Mouse (Mus musculus) myocyte (in vitro differentiated cells): Measurements from ENCODE around the gene Podnl1. TPM values are rescaled to one million over a fixed set of nuclear protein-coding genes. Genes with fewer than 3 reads are reported as not detected.

ENCODE experiments used
- H3K27me3 ChIP-seq: one replicate; pipeline ENCODE4 v1.6.1; 2011; ENCODE audit not compliant: control insufficient read depth, insufficient read depth, insufficient read length
- H3K36me3 ChIP-seq: one replicate; pipeline ENCODE4 v1.6.1; 2011; ENCODE audit not compliant: control insufficient read depth, insufficient read depth
- H3K4me2 ChIP-seq: one replicate; pipeline ENCODE4 v1.6.1; 2011; ENCODE audit warnings: low read depth, control low read depth
- H3K4me3 ChIP-seq: one replicate; pipeline ENCODE4 v1.5.1; 2011; ENCODE audit warnings: mild to moderate bottlenecking, control low read depth, moderate library complexity
- H3K79me2 ChIP-seq: one replicate; pipeline ENCODE4 v1.6.1; 2011; ENCODE audit not compliant: control insufficient read depth, insufficient read depth
- H3ac ChIP-seq: one replicate; pipeline ENCODE4 v1.6.1; 2011; ENCODE audit not compliant: control insufficient read depth, insufficient read length
- CEBPB ChIP-seq: IDR thresholded peaks from 2 replicates; pipeline ENCODE4 v1.6.1; 2011; ENCODE audit warnings: mild to moderate bottlenecking, moderate library complexity; ENCODE audit not compliant: poor library complexity, insufficient read depth, severe bottlenecking
- E2F4 ChIP-seq: IDR thresholded peaks from one replicate; pipeline ENCODE4 v1.6.1; 2011; ENCODE audit warnings: mild to moderate bottlenecking, control low read depth, moderate library complexity; ENCODE audit not compliant: insufficient read depth
- MAX ChIP-seq: IDR thresholded peaks from one replicate; pipeline ENCODE4 v1.6.1; 2011; ENCODE audit warnings: low read depth, mild to moderate bottlenecking, control low read depth
- MYOD1 ChIP-seq, 3 experiments: IDR thresholded peaks; one replicate each; pipeline ENCODE4 v1.6.1; 2011; ENCODE audit warnings: control low read depth in 2 of 3, low read depth in 2 of 3, mild to moderate bottlenecking in 2 of 3, moderate library complexity in 1 of 3; ENCODE audit not compliant: insufficient read length in 2 of 3, control insufficient read depth in 1 of 3
- MYOG ChIP-seq, 3 experiments: IDR thresholded peaks; one replicate each; pipeline ENCODE4 v1.6.1; 2011; ENCODE audit warnings: control low read depth in 2 of 3, low read depth in 2 of 3, mild to moderate bottlenecking in 2 of 3; ENCODE audit not compliant: insufficient read length in 2 of 3, control insufficient read depth in 1 of 3, insufficient read depth in 1 of 3
- POLR2A ChIP-seq: IDR thresholded peaks from one replicate; pipeline ENCODE4 v1.6.1; 2011; ENCODE audit warnings: low read depth, mild to moderate bottlenecking, control low read depth, moderate library complexity; ENCODE audit not compliant: insufficient read length
- POLR2AphosphoS2 ChIP-seq: IDR thresholded peaks from one replicate; pipeline ENCODE4 v1.6.1; 2011; ENCODE audit warnings: low read depth, control low read depth; ENCODE audit not compliant: insufficient read length
- REST ChIP-seq: IDR thresholded peaks from one replicate; pipeline ENCODE4 v1.6.1; 2011; ENCODE audit warnings: mild to moderate bottlenecking, control low read depth, moderate library complexity; ENCODE audit not compliant: insufficient read depth, insufficient read length
- SRF ChIP-seq: IDR thresholded peaks from one replicate; pipeline ENCODE4 v1.6.1; 2011; ENCODE audit warnings: low read depth; ENCODE audit not compliant: control insufficient read depth, insufficient read length
- TCF12 ChIP-seq: IDR thresholded peaks from one replicate; pipeline ENCODE4 v1.6.1; 2011; ENCODE audit warnings: mild to moderate bottlenecking, control low read depth; ENCODE audit not compliant: poor library complexity, insufficient read depth, severe bottlenecking
- TCF3 ChIP-seq: IDR thresholded peaks from one replicate; pipeline ENCODE4 v1.6.1; 2011; ENCODE audit warnings: low read depth, control low read depth; ENCODE audit not compliant: insufficient read length
- USF1 ChIP-seq: IDR thresholded peaks from one replicate; pipeline ENCODE4 v1.6.1; 2011; ENCODE audit warnings: low read depth, mild to moderate bottlenecking, control low read depth, moderate library complexity
- polyA plus RNA-seq: library from polyadenylated mRNA; unstranded; fragments of >200 nt; fragmentation: generic; extraction: Trizol; gene quantifications from one replicate; pipeline ENCODE4 v1.2.1, GENCODE M21; 2012; ENCODE audit warnings: missing spikeins

Podnl1 gene
- polyA plus RNA-seq, 1 experiment: 9.3 TPM

- H3K4me3 ChIP-seq: no peak overlapping the region
- no peaks in the 10 kb centered on the region for H3K27me3 ChIP-seq
- H3K4me2 ChIP-seq: no peak overlapping the region
- H3K79me2 ChIP-seq: no peaks in the 10 kb centered on the region
- peaks cover 13% of the 10 kb centered on the region for H3K36me3 ChIP-seq
- H3ac ChIP-seq: no peak overlapping the region
- TF ChIP-seq TCF3: no peak
- TF ChIP-seq SRF: no peak
- no peak for TF ChIP-seq MYOG (IDR thresholded peaks at IDR 0.05; ENCODE audit: control insufficient read depth in 1 of 3, insufficient read depth in 1 of 3, insufficient read length in 2 of 3, low read depth in 2 of 3)
- TF ChIP-seq USF1: no peak
- no peak for TF ChIP-seq POLR2A
- TF ChIP-seq MAX: no peak
- TF ChIP-seq TCF12: no peak
- no peak for TF ChIP-seq CEBPB
- no peak for TF ChIP-seq E2F4
Measured at GRCm38 (mm10) chr8:84084341-84085115, 41.3 kb upstream of the Podnl1 start.

GRCm38 (mm10) chr8:84087156-84087555 lies 38.6 kb upstream of the Podnl1 start:
- Histone ChIP-seq H3K4me3 (no peak overlapping the region), H3K79me2 (no peaks in the 10 kb centered on the region), H3K4me2 (no peak overlapping the region), H3ac (no peak overlapping the region), H3K36me3 (peaks cover 9% of the 10 kb centered on the region), H3K27me3 (no peaks in the 10 kb centered on the region)
- no peak for TF ChIP-seq MYOG (IDR thresholded peaks at IDR 0.05; ENCODE audit: control insufficient read depth in 1 of 3, insufficient read depth in 1 of 3, insufficient read length in 2 of 3, low read depth in 2 of 3)
- no peak for TF ChIP-seq REST
- TF ChIP-seq SRF: no peak
- TF ChIP-seq USF1: no peak
- no peak for TF ChIP-seq MYOD1 (IDR thresholded peaks at IDR 0.05; ENCODE audit: control insufficient read depth in 1 of 3, insufficient read length in 2 of 3, low read depth in 2 of 3)
- no peak for TF ChIP-seq POLR2AphosphoS2
- no peak for TF ChIP-seq TCF3
- TF ChIP-seq CEBPB: no peak
- no peak for TF ChIP-seq POLR2A

- Histone ChIP-seq H3K79me2 (no peaks in the 10 kb centered on the region), H3K36me3 (peaks cover 9% of the 10 kb centered on the region), H3K4me2 (no peak overlapping the region), H3K4me3 (no peak overlapping the region), H3ac (no peak overlapping the region), H3K27me3 (no peaks in the 10 kb centered on the region)
- no peak for TF ChIP-seq POLR2AphosphoS2
- no peak for TF ChIP-seq USF1
- TF ChIP-seq TCF12: no peak
- no peak for TF ChIP-seq REST
- no peak for TF ChIP-seq MYOG (IDR thresholded peaks at IDR 0.05; ENCODE audit: control insufficient read depth in 1 of 3, insufficient read depth in 1 of 3, insufficient read length in 2 of 3, low read depth in 2 of 3)
- TF ChIP-seq TCF3: no peak
- TF ChIP-seq POLR2A: no peak
- no peak for TF ChIP-seq E2F4
- TF ChIP-seq CEBPB: no peak
Measured at GRCm38 (mm10) chr8:84087821-84088220, 38.0 kb upstream of the Podnl1 start.

GRCm38 (mm10) chr8:84089277-84089676 lies 36.5 kb upstream of the Podnl1 start:
- Histone ChIP-seq H3K4me2 (no peak overlapping the region), H3K79me2 (no peaks in the 10 kb centered on the region), H3K36me3 (peaks cover 9% of the 10 kb centered on the region), H3K27me3 (no peaks in the 10 kb centered on the region), H3ac (no peak overlapping the region), H3K4me3 (no peak overlapping the region)
- TF ChIP-seq POLR2A: no peak
- no peak for TF ChIP-seq CEBPB
- no peak for TF ChIP-seq POLR2AphosphoS2
- TF ChIP-seq TCF3: no peak
- TF ChIP-seq SRF: no peak
- no peak for TF ChIP-seq TCF12
- no peak for TF ChIP-seq MYOD1 (IDR thresholded peaks at IDR 0.05; ENCODE audit: control insufficient read depth in 1 of 3, insufficient read length in 2 of 3, low read depth in 2 of 3)
- TF ChIP-seq MAX: no peak
- no peak for TF ChIP-seq USF1
- no peak for TF ChIP-seq REST
- no peak for TF ChIP-seq MYOG (IDR thresholded peaks at IDR 0.05; ENCODE audit: control insufficient read depth in 1 of 3, insufficient read depth in 1 of 3, insufficient read length in 2 of 3, low read depth in 2 of 3)
- no peak for TF ChIP-seq E2F4

- Histone ChIP-seq H3K4me3 (no peak overlapping the region), H3ac (no peak overlapping the region), H3K27me3 (no peaks in the 10 kb centered on the region), H3K79me2 (no peaks in the 10 kb centered on the region), H3K36me3 (peaks cover 9% of the 10 kb centered on the region), H3K4me2 (no peak overlapping the region)
- TF ChIP-seq MYOD1 (IDR thresholded peaks at IDR 0.05; ENCODE audit: control insufficient read depth in 1 of 3, insufficient read length in 2 of 3, low read depth in 2 of 3) (no peak), E2F4 (no peak), TCF3 (no peak), CEBPB (no peak), MAX (no peak), SRF (no peak), POLR2A (no peak), REST (no peak), TCF12 (no peak), MYOG (IDR thresholded peaks at IDR 0.05; ENCODE audit: control insufficient read depth in 1 of 3, insufficient read depth in 1 of 3, insufficient read length in 2 of 3, low read depth in 2 of 3) (no peak), USF1 (no peak), POLR2AphosphoS2 (no peak)
Measured at GRCm38 (mm10) chr8:84090585-84090984, 35.2 kb upstream of the Podnl1 start.
